Mouse (Mus musculus): Measurements from ENCODE around the gene Osbpl5.

Gene Osbpl5

GRCm38 (mm10) chr7:143757027-143757390 lies 224 bp upstream of the Osbpl5 start:
- in situ Hi-C loops (cut with MseI, MboI): loop anchor here (10.0 to 25.0 kb wide), 2 partner anchors 142 to 145 kb away; partner anchors contain the start of gene Cars (in 1 of the 2)

GRCm38 (mm10) chr7:143755357-143756124 lies 1.2 kb downstream of the Osbpl5 start:
- in situ Hi-C loops (cut with MseI, MboI): loop anchor here (10.0 to 25.0 kb wide), 2 partner anchors 141 to 143 kb away; partner anchors contain the start of gene Cars (in 1 of the 2)

- in situ Hi-C loops (cut with MseI, MboI): loop anchor here (10.0 to 25.0 kb wide), 2 partner anchors 139 to 142 kb away; partner anchors contain the start of gene Cars (in 1 of the 2)
These were observed 2.6 kb downstream of the Osbpl5 start for GRCm38 (mm10) chr7:143753990-143754715.

GRCm38 (mm10) chr7:143752606-143753005 lies 4.2 kb downstream of the Osbpl5 start:
- in situ Hi-C loops (cut with MseI, MboI): loop anchor here (10.0 to 25.0 kb wide), 2 partner anchors 138 to 140 kb away; partner anchors contain the start of gene Cars (in 1 of the 2)

GRCm38 (mm10) chr7:143752056-143752455 lies 4.7 kb downstream of the Osbpl5 start:
- in situ Hi-C loops (cut with MseI, MboI): loop anchor here (10.0 to 25.0 kb wide), 2 partner anchors 137 to 140 kb away; partner anchors contain the start of gene Cars (in 1 of the 2)

GRCm38 (mm10) chr7:143751380-143751779 lies 5.4 kb downstream of the Osbpl5 start:
- in situ Hi-C loops (cut with MseI, MboI): loop anchor here (10.0 to 25.0 kb wide), 2 partner anchors 137 to 139 kb away; partner anchors contain the start of gene Cars (in 1 of the 2)

GRCm38 (mm10) chr7:143749045-143749444 lies 7.7 kb downstream of the Osbpl5 start:
- in situ Hi-C loops (cut with MseI, MboI): loop anchor here (5.0 kb wide), 1 partner anchor 42 kb away; no protein-coding TSS in a partner anchor

- in situ Hi-C loops (cut with MseI, MboI): loop anchor here (5.0 kb wide), 1 partner anchor 41 kb away; no protein-coding TSS in a partner anchor
These were observed 8.5 kb downstream of the Osbpl5 start for GRCm38 (mm10) chr7:143748041-143748868.

- in situ Hi-C loops (cut with MseI, MboI): no loop called here
These were observed 16.1 kb downstream of the Osbpl5 start for GRCm38 (mm10) chr7:143740653-143741052.

GRCm38 (mm10) chr7:143739511-143740461 lies 17.0 kb downstream of the Osbpl5 start:
- in situ Hi-C loops (cut with MseI, MboI): no loop called here

GRCm38 (mm10) chr7:143738601-143739006 lies 18.2 kb downstream of the Osbpl5 start:
- in situ Hi-C loops (cut with MseI, MboI): no loop called here

GRCm38 (mm10) chr7:143738194-143738593 lies 18.6 kb downstream of the Osbpl5 start:
- in situ Hi-C loops (cut with MseI, MboI): no loop called here

- in situ Hi-C loops (cut with MseI, MboI): no loop called here
These were observed 23.0 kb downstream of the Osbpl5 start for GRCm38 (mm10) chr7:143733746-143734145.

GRCm38 (mm10) chr7:143729886-143730285 lies 26.9 kb downstream of the Osbpl5 start:
- in situ Hi-C loops (cut with MseI, MboI): no loop called here

GRCm38 (mm10) chr7:143726396-143726795 lies 30.4 kb downstream of the Osbpl5 start:
- in situ Hi-C loops (cut with MseI, MboI): no loop called here

- in situ Hi-C loops (cut with MseI, MboI): no loop called here
These were observed 32.9 kb downstream of the Osbpl5 start for GRCm38 (mm10) chr7:143723841-143724240.

- in situ Hi-C loops (cut with MseI, MboI): no loop called here
These were observed 34.1 kb downstream of the Osbpl5 start for GRCm38 (mm10) chr7:143722646-143723045.

GRCm38 (mm10) chr7:143717811-143718210 lies 39.0 kb downstream of the Osbpl5 start:
- in situ Hi-C loops (cut with MseI, MboI): no loop called here

- in situ Hi-C loops (cut with MseI, MboI): no loop called here
These were observed 43.4 kb downstream of the Osbpl5 start for GRCm38 (mm10) chr7:143713421-143713820.

GRCm38 (mm10) chr7:143712771-143713348 lies 43.9 kb downstream of the Osbpl5 start:
- in situ Hi-C loops (cut with MseI, MboI): no loop called here

Data from mouse trophoblast stem cell (cell line).